Mouse (Mus musculus): ENCODE results near the gene Rimkla.
"Not testable (repeated sequence)": the region's sequence is repeated elsewhere in the genome, so short reads cannot be mapped to it uniquely, and the experiment has no call there.

Rimkla gene

GRCm38 (mm10) chr4:119492291-119492932 is at the start of gene Rimkla:
Gene Rimkla (minus strand): TSS chr4:119492628.
- peak; percentile 77 for DNase-seq (ENCODE audit: extremely low spot score)

GRCm38 (mm10) chr4:119540533-119540890 is 48.1 kb upstream of the Rimkla start:
- DNase-seq (ENCODE audit: extremely low spot score) = no peak

- peak; percentile 64 for DNase-seq (ENCODE audit: extremely low spot score)
These were observed 47.6 kb upstream of the Rimkla start for GRCm38 (mm10) chr4:119539836-119540532.

GRCm38 (mm10) chr4:119539031-119539824 is 46.8 kb upstream of the Rimkla start, which contains the start of gene Frg2f1:
Gene Frg2f1 (minus strand): TSS chr4:119539529.
- peak; percentile 94 for DNase-seq (ENCODE audit: extremely low spot score)

- no peak for DNase-seq (ENCODE audit: extremely low spot score)
These were observed 45.0 kb upstream of the Rimkla start for GRCm38 (mm10) chr4:119537436-119537835.

GRCm38 (mm10) chr4:119536615-119537014 is 44.2 kb upstream of the Rimkla start, which contains the start of gene Foxj3:
Gene Foxj3 (plus strand): TSS chr4:119537004.
- not testable (repeated sequence) for DNase-seq (ENCODE audit: extremely low spot score)

- no peak for DNase-seq (ENCODE audit: extremely low spot score)
These were observed 42.7 kb upstream of the Rimkla start for GRCm38 (mm10) chr4:119535103-119535502.

GRCm38 (mm10) chr4:119531813-119532212 is 39.4 kb upstream of the Rimkla start:
- DNase-seq (ENCODE audit: extremely low spot score) = no peak

GRCm38 (mm10) chr4:119526329-119526845 is 34.0 kb upstream of the Rimkla start:
- DNase-seq (ENCODE audit: extremely low spot score) = no peak

GRCm38 (mm10) chr4:119524466-119524865 is 32.0 kb upstream of the Rimkla start:
- DNase-seq (ENCODE audit: extremely low spot score) = no peak

GRCm38 (mm10) chr4:119524010-119524409 is 31.6 kb upstream of the Rimkla start:
- DNase-seq (ENCODE audit: extremely low spot score) = no peak

- no peak for DNase-seq (ENCODE audit: extremely low spot score)
These were observed 31.1 kb upstream of the Rimkla start for GRCm38 (mm10) chr4:119523575-119523974.

- no peak for DNase-seq (ENCODE audit: extremely low spot score)
These were observed 20.3 kb upstream of the Rimkla start for GRCm38 (mm10) chr4:119512731-119513141.

- DNase-seq (ENCODE audit: extremely low spot score) = no peak
These were observed 19.2 kb upstream of the Rimkla start for GRCm38 (mm10) chr4:119511591-119511990.

GRCm38 (mm10) chr4:119498319-119498848 is 6.0 kb upstream of the Rimkla start:
- DNase-seq (ENCODE audit: extremely low spot score) = no peak

- DNase-seq (ENCODE audit: extremely low spot score) = no peak
These were observed 502 bp upstream of the Rimkla start for GRCm38 (mm10) chr4:119492933-119493327.

GRCm38 (mm10) chr4:119490806-119491205 is 1.6 kb downstream of the Rimkla start:
- no peak for DNase-seq (ENCODE audit: extremely low spot score)

- no peak for DNase-seq (ENCODE audit: extremely low spot score)
These were observed 2.8 kb downstream of the Rimkla start for GRCm38 (mm10) chr4:119489666-119490065.

GRCm38 (mm10) chr4:119484882-119485281 is 7.5 kb downstream of the Rimkla start:
- no peak for DNase-seq (ENCODE audit: extremely low spot score)

GRCm38 (mm10) chr4:119483051-119483450 is 9.4 kb downstream of the Rimkla start:
- DNase-seq (ENCODE audit: extremely low spot score) = no peak

- DNase-seq (ENCODE audit: extremely low spot score) = no peak
These were observed 19.3 kb downstream of the Rimkla start for GRCm38 (mm10) chr4:119473150-119473549.

GRCm38 (mm10) chr4:119472545-119472944 is 19.9 kb downstream of the Rimkla start:
- DNase-seq (ENCODE audit: extremely low spot score) = no peak

Data from embryo, embryonic 9.5 days (tissue).